Mouse (Mus musculus) left cerebral cortex, adult 11 months (tissue): ENCODE measurements around the gene Izumo2.
"Not testable (repeated sequence)": the region's sequence is repeated elsewhere in the genome, so short reads cannot be mapped to it uniquely, and the experiment has no call there.

Experiments used
- DNase-seq: peaks from one replicate; pipeline ENCODE4 v3.0.0; 2022; ENCODE audit warnings: low spot score

Gene Izumo2

DNA sequence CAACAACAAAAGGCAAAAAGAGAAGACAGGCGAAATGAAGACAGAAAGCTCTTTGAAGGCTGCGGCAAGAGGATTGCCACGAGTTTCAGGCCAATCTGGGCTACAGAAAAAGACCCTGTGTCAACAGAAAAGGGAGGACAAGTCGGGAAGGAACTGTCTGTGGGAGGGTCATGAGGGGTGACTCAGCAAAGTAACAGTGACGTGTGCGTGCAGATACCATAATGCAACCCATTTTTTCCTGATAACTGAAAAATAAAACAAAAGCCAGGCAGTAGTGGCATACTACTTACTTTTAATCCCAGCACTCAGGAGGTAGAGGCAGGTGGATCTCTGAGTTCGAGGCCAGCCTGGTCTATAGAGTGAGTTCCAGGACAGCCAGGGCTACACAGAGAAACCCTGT is 10.6 kb upstream of the Izumo2 start:
- DNase-seq: no peak

DNA sequence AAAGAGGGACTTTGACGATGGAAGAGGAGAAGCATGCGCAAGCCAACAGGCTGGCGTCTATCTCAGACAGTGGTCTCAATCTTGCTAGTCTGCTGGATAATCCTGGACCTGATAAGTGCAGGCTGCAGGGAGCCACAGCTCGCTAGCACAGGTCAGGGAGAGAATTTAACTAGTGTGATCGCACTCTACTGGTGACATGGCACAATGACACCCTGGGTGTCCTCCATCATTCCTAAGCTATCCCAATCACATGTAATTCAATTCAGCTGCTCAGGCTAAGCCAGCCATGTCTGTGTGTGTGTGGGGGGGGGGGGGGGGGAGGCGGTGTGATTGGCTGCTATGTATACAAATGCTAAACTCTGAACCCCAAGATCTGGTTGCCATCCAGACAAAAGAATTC is 6.6 kb upstream of the Izumo2 start:
- peak; percentile 23 for DNase-seq

DNA sequence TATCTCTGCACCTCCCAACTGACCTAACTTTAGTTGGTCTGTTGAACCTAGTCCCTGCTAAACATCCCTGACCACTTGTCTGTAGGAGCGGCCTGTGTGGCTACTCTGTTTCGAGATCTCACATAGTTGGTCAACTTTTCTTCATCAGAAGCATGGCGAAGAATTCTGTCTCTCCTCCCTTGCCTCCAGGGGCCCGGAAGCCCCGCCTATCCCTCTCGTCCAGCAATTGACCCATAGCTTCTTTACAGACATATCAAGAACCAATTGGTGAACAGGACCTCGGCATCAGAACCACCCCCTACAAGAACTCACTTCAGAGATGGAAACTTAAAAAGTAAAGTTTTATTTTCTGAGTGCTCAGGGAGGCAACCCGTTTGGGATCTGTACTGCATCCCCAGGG is 5.6 kb upstream of the Izumo2 start:
- DNase-seq: no peak

DNA sequence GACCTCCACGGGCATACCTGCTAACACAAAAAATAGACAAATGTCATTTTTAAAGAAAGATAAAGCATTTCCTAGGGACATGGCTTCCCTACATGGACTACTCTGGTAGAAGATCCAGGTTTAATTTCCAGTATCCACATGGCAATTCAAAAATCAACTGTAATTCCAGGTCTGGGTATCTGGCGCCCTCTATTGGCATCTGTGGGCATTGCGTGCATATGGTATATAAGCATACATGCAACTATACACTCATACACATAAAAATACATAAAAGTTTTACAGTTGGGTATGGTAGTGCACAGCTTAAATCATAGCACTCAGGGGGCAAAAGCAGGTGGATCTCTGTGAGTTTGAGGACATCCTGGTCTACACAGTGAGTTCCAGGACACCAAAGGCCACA is 4.2 kb upstream of the Izumo2 start:
- DNase-seq: no peak

DNA sequence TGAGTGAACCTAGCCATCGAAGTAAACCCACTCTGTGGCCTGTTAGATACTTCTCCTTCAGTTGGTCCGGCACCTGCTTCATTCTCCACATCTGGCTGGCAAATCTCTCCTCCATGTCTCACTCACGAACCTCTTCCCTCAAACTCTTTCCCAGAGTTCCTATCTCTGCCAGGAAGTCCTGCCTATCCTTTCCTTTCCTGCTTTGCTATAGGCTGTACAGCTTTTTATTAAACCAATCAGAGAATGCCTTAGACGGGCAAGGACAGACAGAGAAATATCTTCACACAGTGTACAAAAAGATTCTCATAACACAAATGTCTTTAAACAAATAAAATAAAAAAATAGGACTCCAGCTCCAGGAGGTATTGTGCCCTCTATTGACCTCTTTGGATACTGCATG is 3.5 kb upstream of the Izumo2 start:
- DNase-seq: no peak

DNA sequence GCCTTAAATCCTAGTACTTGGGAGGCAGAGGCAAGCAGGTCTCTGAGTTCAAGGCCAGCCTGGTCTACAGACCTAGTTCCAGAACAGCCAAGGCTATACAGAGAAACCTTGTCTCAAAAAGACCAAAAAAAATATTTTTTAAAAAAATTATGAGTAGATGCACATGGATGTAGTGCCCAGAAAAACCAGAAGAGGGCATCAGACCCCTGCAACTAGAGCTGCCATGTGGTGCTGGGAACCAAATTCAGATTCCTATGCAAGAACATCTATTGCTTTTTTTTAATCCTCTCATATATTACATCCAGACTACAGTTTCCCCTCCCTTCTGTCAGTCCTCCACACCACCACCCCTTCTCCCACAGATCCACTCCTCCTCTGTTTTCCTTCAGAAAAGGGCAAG is 2.2 kb upstream of the Izumo2 start:
- DNase-seq: no peak

DNA sequence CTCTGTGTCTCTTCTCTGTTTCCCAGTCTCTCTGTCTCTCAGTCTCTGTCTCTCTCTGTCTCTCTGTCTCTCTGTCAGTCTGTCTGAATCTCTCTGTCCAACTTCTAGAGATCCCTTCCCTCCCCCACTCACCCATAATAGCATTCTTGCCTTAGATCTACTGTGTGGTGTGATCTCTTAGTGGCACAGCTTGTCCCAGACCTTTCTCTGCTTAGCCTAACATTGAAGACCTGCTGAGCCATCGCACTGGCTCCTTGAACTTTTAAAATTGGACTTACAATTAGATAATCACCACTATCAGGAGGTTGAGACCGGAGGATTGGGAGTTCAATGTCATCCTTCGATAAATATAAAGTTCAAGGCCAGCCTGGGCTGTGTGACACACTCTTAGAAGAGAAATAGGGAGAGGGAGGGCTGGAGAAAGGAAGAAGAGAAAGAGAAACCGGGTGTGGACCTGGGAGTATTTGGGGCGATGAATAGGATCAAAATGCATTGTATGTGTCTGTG is 1.3 kb upstream of the Izumo2 start:
- DNase-seq: no peak

DNA sequence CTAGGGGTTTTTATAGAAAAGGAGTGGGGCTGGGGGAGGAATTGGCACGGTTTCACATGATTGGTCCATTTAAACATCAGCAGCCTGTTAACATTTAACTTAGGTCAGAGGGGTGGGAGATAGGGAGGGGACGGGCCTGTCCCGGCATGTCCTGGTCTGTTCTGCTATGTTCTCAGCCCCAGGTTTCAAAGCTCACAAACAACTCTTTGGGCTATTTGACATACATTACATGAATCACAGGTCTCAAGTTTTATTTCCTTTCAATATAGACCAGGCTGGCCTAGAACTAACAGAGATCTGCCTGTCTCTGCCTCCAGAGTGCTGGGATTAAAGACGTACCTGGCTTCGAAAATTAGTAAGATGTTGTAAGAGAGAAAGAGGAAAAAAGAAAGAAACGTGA is 449 bp upstream of the Izumo2 start:
- DNase-seq: not testable (repeated sequence)

DNA sequence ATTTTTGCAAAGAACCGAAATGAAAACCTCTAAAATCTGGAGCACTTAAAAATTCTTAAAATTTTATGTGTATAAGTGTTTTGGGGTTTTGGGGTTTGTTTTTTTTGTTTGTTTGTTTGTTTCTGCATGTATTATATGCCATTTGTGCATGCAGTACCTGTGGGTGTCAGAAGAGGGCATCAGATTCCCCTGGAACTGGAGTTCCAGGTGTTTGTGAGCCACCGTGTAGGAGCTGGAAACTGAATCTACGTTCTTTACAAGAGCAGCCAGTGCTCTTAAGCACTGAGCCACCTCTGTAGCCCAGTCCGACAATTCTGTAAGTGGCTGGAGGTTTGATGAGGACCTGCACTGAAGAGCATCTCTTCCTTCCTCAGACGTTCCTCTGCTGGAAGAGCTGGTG is 1.3 kb downstream of the Izumo2 start:
- DNase-seq: no peak

DNA sequence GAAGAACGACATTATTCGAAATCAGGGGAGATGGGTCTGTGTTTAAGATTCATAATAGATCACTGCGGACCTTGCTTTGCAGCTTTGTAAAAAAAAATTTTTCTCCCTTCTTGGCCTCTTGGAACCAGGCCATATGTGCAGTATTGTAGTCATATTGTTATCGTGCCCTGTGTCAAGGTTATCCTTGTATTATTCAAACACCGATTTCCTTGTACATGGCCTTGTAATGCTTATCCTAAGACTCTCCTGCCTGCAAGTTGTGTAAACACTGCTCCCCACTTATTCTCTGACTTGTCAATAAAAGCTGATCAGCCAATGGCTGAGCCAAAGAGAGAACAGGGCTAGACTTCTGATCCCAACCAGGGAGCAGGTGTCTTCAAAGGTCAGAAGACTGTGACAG is 13.5 kb downstream of the Izumo2 start:
- no peak for DNase-seq

DNA sequence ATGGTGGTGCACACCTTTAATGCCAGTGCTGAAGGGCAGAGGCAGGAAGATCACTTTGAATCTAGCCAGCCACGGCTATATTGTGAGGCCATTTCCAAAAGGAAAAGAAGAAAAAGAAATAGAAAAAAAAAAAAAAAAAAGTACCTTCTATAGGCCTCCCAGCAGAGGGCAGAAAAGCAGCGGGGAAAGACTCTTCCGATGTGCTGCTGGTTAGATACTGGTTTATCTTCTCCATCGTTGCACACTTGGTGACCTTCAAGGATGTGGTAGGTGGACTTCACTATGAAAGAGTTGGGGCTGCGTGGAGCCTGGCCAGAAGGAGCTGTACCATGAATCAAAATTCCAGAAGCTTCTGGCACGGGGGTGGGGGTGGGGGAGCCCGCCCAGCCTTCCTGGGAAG is 15.8 kb downstream of the Izumo2 start:
- DNase-seq: no peak

DNA sequence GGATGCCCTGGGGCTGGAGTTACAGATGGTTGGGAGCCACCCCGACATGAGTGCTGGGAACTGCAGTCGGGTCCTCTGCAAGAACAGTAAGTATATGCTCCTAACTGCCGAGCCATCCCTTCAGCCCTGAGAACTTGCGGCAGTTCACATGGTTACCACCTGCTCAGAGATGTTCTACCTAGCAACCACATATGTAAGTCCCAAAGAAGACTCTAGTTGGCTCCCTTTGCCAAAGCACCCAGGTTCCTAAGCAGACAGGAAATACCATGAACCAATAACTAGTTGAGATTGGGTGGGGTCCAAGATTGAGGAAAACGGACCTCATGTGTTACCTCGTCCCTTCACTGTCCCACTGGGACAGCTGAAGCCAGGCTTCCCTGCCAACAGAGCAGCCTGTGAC is 17.8 kb downstream of the Izumo2 start:
- DNase-seq: no peak

DNA sequence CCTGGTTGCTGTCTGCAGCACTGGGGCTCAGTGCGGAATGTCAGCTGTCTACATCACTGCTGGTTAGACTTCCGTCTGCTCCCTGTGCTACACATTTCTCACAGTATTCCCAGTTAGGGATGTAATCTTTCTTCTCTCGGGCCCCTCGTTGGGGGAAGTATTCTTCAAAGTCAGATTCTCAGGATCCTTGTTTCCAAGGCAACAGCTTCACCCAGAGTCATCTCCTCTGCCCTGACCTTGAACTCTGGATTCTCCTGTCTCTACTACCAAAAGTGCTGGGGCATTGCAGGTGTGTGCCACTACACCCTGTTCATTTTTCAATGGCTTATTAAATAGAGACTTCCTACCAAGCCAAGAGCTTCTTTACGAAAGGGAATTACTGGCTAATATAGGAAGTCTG is 18.6 kb downstream of the Izumo2 start:
- no peak for DNase-seq

DNA sequence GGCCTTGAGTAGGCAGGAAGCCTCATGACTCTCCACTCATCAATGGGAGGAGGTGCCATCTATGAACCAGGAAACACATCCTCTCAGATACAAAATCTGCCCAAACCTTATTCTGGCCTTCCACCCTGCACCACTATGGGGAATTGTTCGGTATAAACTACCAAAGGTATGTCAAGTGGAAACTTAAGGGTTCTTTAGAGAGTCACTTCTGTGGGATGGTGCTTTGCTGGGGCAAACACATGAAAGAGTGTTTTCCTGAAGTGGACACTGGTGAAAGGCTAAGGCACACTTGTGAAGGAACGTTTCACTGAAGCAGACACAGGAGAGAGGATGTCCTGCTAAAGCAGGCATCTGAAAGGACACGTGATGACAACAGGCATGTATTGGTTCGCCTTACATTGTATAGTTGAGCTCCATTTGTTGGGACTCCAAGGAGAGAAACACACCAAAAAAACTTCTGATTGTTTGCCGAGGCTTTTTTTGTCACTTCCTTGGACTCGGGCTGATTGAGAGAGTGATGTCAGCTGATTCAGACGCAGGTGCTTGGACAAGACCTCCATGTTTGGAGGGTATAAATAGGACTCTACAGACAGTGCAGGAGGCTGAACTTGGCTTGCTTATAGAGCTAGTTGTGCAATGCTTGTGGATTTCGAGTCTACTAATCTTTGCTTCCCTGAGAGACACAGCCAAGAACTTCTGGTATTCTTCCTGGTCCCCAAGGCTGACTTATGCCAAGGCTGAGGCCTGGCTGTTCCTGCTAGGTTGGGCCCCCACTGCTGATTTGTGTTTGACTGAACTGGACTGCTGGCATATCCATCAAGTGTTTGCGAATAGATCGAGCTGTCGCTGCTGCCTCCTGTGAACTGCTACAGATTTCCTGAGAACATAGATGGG is 19.8 kb downstream of the Izumo2 start:
- no peak for DNase-seq

DNA sequence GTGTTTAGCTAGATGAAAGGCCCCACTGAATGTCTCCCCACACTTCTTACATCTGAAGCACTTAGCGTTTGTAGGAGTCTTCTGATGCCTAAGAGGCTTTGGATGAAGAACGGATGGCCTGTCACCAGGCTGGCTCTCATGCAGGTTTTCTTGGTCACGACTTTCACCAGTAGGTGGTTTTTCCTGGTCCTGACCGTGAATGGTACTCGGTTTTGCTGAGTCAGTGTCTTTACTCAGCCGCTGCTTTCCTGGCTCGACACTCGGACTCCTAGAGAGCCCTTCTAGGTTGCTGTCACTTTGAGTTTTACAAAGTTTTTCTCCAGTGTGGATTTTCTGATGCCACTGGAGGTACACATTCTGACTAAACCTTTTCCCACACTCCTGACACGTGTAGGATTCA is 25.2 kb downstream of the Izumo2 start:
- DNase-seq: no peak

DNA sequence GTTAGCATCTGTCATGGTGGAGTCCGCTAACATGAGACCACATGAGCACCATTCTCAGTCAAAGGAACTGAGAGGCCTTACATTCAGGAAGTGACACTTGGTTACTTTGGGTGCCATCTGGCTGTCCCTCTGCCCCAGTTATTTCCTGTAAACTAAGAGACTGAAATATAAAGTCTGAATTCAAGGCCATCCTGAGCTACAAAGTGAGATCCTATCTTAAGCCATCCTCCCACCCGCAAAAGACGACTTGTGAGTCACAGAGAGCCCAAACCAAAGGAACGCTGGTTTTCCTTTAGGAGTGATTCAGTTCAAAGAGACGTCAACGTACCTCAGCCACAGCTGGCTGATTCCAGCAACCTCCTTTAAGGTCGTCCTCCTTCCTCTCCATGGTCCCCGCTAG is 32.8 kb downstream of the Izumo2 start:
- no peak for DNase-seq

DNA sequence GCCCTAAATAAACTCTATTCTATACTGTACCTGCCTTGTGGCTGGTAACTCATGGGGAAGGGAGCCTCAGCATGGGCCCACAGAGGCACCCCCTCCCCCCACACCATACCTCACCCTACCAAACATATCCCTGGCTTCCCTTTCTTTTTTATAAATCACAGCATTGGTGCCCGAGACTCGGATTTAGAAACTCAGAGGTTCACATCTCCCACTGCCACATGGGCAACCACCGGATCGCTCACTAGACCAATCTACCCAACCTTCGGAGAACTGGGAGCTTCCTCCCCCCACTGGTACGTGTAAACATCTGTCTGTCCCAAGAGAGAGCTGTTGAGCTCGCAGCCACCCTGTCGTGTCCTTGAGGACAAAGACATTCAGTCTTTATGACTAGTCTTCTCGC is 35.7 kb downstream of the Izumo2 start:
- DNase-seq: no peak

DNA sequence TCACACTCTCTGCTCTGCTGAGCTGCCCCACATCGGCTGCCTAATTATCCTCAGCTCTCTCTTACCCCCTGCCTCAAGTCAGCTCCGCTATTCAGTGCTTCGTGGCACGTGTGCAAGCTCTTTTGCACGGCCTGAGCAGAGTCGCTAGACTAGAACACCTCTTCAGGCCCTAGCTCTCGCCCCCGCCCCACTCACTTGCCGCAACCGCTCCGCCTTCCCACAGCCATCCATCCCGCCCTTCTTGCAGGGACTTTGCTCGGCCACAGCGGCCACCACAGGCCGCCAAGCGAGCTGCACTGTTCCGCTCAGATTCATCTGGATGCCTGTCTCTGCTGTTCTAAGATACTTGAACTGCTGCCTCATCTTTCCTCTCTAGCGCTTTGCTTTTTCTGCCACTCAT is 36.5 kb downstream of the Izumo2 start:
- peak; percentile 69 for DNase-seq

DNA sequence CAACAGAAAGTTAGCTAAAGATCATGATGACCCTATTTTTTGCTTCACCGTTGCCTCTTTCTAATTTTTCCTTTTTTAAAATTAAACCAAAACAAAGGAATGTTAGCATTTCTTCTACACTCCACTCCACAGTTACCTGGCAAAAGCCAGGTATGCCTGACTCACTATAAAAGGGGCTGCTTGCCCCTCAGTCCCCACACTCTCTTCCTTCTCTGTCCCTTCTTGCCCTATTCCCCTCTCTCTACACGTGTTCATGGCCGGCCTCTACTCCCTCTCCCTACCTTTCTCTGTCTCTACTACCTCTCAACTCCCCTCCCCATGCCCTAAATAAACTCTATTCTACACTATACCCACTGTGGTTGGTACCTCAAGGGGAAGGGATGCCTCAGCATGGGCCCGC is 38.6 kb downstream of the Izumo2 start:
- no peak for DNase-seq

DNA sequence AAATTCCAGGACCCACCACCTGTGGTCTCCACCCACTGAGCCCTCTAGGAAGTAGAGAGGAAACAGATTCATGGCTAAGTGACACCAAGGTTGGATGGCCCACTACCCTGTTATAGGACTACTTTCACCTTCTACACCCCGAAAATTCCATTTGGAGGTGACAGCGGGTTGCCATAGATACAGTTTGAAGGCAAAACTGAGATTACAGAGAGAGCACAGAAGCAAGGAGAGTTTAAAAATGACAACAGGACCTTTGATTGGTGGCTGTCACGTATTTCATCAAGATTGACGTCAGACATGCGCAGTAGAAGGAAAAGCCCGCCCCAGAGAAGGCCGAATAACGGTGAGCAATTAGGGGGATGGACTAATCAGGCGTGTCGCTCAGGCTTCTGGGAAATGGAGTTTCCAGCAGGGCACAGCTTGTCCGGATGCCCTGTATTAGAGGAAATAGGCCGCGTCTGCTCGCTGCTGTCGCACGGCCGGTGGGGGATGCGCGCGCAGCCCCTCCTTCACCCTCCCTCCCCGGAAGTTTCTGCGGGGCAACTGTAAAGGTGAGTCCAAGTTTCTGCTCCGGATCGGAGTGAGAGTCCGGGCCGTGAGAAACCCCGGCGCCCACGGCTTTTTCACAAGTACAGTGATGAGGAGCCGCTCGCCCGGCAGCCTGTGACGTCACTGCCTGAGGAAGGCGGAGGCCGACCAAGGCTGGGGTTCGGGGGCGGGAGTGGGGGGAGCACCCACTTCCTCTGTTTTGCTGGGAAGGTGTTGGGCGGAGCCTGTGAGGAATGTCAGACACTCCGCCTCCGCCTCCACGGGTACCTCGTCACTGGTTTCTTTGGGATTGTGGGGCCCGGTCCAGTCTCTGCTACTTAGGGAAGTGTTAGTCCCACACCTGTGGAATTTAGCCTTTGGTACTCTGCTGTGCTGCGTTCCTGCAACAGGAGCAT is 39.8 kb downstream of the Izumo2 start, which contains the start of gene Vrk3:
Gene Vrk3, plus strand, starts transcription at position 313 of the 944 bp plus-strand sequence.
- peak; percentile 93 for DNase-seq

DNA sequence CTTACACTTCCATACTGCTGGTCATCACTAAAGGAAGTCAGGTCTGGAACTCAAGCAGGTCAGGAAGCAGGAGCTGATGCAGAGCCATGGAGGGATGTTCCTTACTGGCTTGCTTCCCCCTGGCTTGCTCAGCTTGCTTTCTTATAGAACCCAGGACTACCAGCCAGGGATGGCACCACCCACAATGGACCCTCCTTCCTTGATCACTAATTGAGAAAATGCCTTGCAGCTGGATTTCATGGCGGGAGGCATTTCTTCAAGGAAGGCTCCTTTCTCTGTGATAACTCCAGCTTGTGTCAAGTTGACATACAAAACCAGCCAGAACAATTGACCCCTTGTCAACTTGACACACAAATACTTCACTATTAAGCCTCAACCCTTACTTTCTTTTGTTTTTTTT is 42.4 kb downstream of the Izumo2 start, which contains the start of gene Zfp473:
Gene Zfp473, minus strand, starts transcription at position 101 of the 400 bp plus-strand sequence.
- not testable (repeated sequence) for DNase-seq

DNA sequence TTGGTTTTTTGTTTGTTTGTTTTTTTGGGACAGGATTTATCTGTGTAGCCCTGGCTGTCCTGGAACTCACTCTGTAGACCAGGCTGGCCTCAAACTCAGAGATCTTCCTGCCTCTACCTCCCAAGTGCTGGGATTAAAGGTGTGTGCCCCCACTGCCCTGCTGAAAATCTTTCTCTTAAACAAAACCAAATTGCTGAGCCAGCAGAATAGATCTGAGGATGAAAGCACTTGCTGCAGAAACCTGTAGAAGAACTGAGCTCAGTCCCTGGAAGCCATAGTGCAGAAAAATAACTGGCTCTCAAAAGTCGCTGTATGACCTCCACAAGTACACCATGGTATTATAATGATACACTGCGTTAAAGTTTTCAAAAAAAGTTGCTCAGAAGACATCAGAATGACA is 48.6 kb downstream of the Izumo2 start:
- no peak for DNase-seq

DNA sequence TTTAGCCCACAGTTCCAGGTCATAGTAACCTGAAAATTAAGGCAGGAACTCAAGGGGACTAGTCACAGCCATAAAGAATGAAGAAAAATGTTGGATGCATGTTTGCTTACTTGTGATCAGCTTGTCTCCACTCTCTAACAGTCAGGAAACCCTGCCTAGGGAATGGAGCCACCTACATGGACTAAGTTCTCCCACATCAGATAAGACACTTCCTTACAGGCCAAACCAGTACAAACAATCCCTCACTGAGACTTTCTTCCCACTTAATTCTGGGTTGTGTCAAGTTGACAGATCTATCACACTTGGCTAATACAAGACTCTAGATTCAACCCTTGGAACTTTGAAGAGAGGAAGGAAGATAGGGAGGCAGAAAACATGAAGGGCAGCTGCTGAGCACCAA is 51.8 kb downstream of the Izumo2 start:
- no peak for DNase-seq
